Mouse (Mus musculus) heart, embryonic 14.5 days (tissue): ENCODE measurements around the gene Olfr1163. TPM values are rescaled to one million over a fixed set of nuclear protein-coding genes. Genes with fewer than 3 reads are reported as not detected.
"Not testable (repeated sequence)": the region's sequence is repeated elsewhere in the genome, so short reads cannot be mapped to it uniquely, and the experiment has no call there.

Experiments
- ATAC-seq: fragments of 200-750 bp; cut with Nextera tagmentation; 2 replicates; pipeline ENCODE4 v1.8.0; 2017; ENCODE audit warnings: low read depth, moderate TSS enrichment; ENCODE audit not compliant: insufficient number of reproducible peaks, insufficient read depth, low FRiP score
- H3K27ac ChIP-seq, 2 experiments: fragments of 200-500 bp in 1 of 2; fragments of 300-500 bp in 1 of 2; sonication (generic) in 1 of 2; replicated peaks in 1 of 2; 2 replicates each; pipeline ENCODE4 v1.5.1; 2012 to 2014; ENCODE audit warnings: low read depth in 2 of 2, low read length in 2 of 2, control low read depth in 1 of 2, mild to moderate bottlenecking in 1 of 2, mixed read lengths in 1 of 2; ENCODE audit not compliant: control insufficient read depth in 1 of 2, insufficient read depth in 1 of 2
- H3K27me3 ChIP-seq: fragments of 300-500 bp; sonication (generic); 2 replicates; pipeline ENCODE4 v1.6.1; 2014; ENCODE audit warnings: mild to moderate bottlenecking, low read length, control low read depth; ENCODE audit not compliant: control insufficient read depth, insufficient read depth
- H3K36me3 ChIP-seq: fragments of 300-500 bp; sonication (generic); 2 replicates; pipeline ENCODE4 v1.6.1; 2014; ENCODE audit warnings: mild to moderate bottlenecking, control low read depth, low read length, mixed read lengths; ENCODE audit not compliant: control insufficient read depth, insufficient read depth
- H3K4me1 ChIP-seq, 2 experiments: fragments of 200-500 bp in 1 of 2; fragments of 300-500 bp in 1 of 2; sonication (generic) in 1 of 2; 2 replicates each; pipeline ENCODE4 v1.6.1; 2012 to 2014; ENCODE audit warnings: low read length in 2 of 2, control low read depth in 1 of 2, mixed read lengths in 1 of 2; ENCODE audit not compliant: control insufficient read depth in 2 of 2, insufficient read depth in 2 of 2
- H3K4me2 ChIP-seq: fragments of 300-500 bp; sonication (generic); 2 replicates; pipeline ENCODE4 v1.6.1; 2014; ENCODE audit warnings: mild to moderate bottlenecking, low read length
- H3K4me3 ChIP-seq, 2 experiments: fragments of 200-500 bp in 1 of 2; fragments of 300-500 bp in 1 of 2; sonication (generic) in 1 of 2; 2 replicates each; pipeline ENCODE4 v1.5.1; 2012 to 2014; ENCODE audit warnings: low read length in 2 of 2, mild to moderate bottlenecking in 2 of 2, control low read depth in 1 of 2, low read depth in 1 of 2, moderate library complexity in 1 of 2; ENCODE audit not compliant: control insufficient read depth in 1 of 2, insufficient read depth in 1 of 2
- H3K9ac ChIP-seq: fragments of 300-500 bp; sonication (generic); 2 replicates; pipeline ENCODE4 v1.6.1; 2014; ENCODE audit warnings: mild to moderate bottlenecking, low read length
- H3K9me3 ChIP-seq: fragments of 300-500 bp; sonication (generic); 2 replicates; pipeline ENCODE4 v1.6.1; 2016; ENCODE audit warnings: low read length, control low read depth; ENCODE audit not compliant: control insufficient read depth
- WGBS: fragments of 180-500 bp; shearing (Covaris S2); extraction: QIAGEN DNeasy Blood & Tissue Kit; methylation state at CpG from one replicate; pipeline ENCODE4 v1.1.7; 2014; 5-methylcytosine and 5-hydroxymethylcytosine counted together
- polyA plus RNA-seq: library from polyadenylated mRNA; unstranded; fragments of >200 nt; fragmentation: Nextera tagmentation; extraction: Ambion mirVana; gene quantifications from 2 replicates; pipeline ENCODE4 v1.2.1, GENCODE M21; 2014

The Olfr1163 gene
- polyA plus RNA-seq = not detected in 2 replicates

GRCm38 (mm10) chr2:88071730-88072129 lies at the start of gene Olfr1163:
Gene Olfr1163 (minus strand): TSS chr2:88071830.
- H3K36me3 ChIP-seq = no peaks in the 10 kb centered on the region
- no peaks in the 10 kb centered on the region for H3K27me3 ChIP-seq
- no peaks in the 10 kb centered on the region for H3K4me1 ChIP-seq
- H3K4me2 ChIP-seq = no peak within 1 kb of the TSS
- no peaks in the 10 kb centered on the region for H3K9me3 ChIP-seq
- no peak within 1 kb of the TSS for H3K27ac ChIP-seq
- no peak within 1 kb of the TSS for H3K9ac ChIP-seq
- H3K4me3 ChIP-seq = no peak within 1 kb of the TSS
- ATAC-seq = no peak

GRCm38 (mm10) chr2:88093866-88094265 lies 22.2 kb upstream of the Olfr1163 start, which contains the start of gene Olfr1164:
Gene Olfr1164 (minus strand): TSS chr2:88093966.
- H3K36me3 ChIP-seq = no peaks in the 10 kb centered on the region
- no peak within 1 kb of the TSS for H3K27ac ChIP-seq
- no peak for ATAC-seq
- no peak within 1 kb of the TSS for H3K9ac ChIP-seq
- no peak within 1 kb of the TSS for H3K4me2 ChIP-seq
- no peak within 1 kb of the TSS for H3K4me3 ChIP-seq
- H3K4me1 ChIP-seq = no peaks in the 10 kb centered on the region
- no peaks in the 10 kb centered on the region for H3K27me3 ChIP-seq
- 65% methylated on average over 4 of the region's 4 CpGs for WGBS
- H3K9me3 ChIP-seq = no peaks in the 10 kb centered on the region

GRCm38 (mm10) chr2:88063587-88063986 lies 8.0 kb downstream of the Olfr1163 start:
- Histone ChIP-seq H3K9me3 (0 out of 2 replicates have a peak, but pooled peaks cover 2% of the 10 kb centered on the region), H3K9ac (no peak overlapping the region), H3K4me2 (no peak overlapping the region), H3K36me3 (no peaks in the 10 kb centered on the region), H3K4me1 (no peaks in the 10 kb centered on the region), H3K27me3 (no peaks in the 10 kb centered on the region), H3K4me3 (no peak overlapping the region), H3K27ac (no peak overlapping the region)
- 77% methylated on average over 2 of the region's 2 CpGs for WGBS
- ATAC-seq = no peak

- Histone ChIP-seq H3K4me1 (no peaks in the 10 kb centered on the region), H3K9ac (no peak within 1 kb of the TSS), H3K27me3 (no peaks in the 10 kb centered on the region), H3K27ac (no peak within 1 kb of the TSS), H3K4me3 (no peak within 1 kb of the TSS), H3K9me3 (no peaks in the 10 kb centered on the region), H3K4me2 (no peak within 1 kb of the TSS), H3K36me3 (no peaks in the 10 kb centered on the region)
- ATAC-seq = no peak
- WGBS = 73% methylated on average over 1 of the region's 1 CpGs
Observed at GRCm38 (mm10) chr2:88051029-88051428, 20.6 kb downstream of the Olfr1163 start, which contains the start of gene Olfr1162. Gene Olfr1162 (minus strand): TSS chr2:88051129.

- no peak within 1 kb of the TSS for H3K9ac ChIP-seq
- H3K4me1 ChIP-seq = no peaks in the 10 kb centered on the region
- H3K36me3 ChIP-seq = no peaks in the 10 kb centered on the region
- no peaks in the 10 kb centered on the region for H3K27me3 ChIP-seq
- no peak for ATAC-seq
- no peak within 1 kb of the TSS for H3K4me3 ChIP-seq
- no peaks in the 10 kb centered on the region for H3K9me3 ChIP-seq
- H3K4me2 ChIP-seq = no peak within 1 kb of the TSS
- no peak within 1 kb of the TSS for H3K27ac ChIP-seq
Observed at GRCm38 (mm10) chr2:88037599-88037998, 34.0 kb downstream of the Olfr1163 start, which contains the start of gene Olfr73. Gene Olfr73 (minus strand): TSS chr2:88037699.

GRCm38 (mm10) chr2:88022474-88022873 lies 49.2 kb downstream of the Olfr1163 start, which contains the start of gene Olfr1161:
Gene Olfr1161 (plus strand): TSS chr2:88022774.
- H3K27me3 ChIP-seq, H3K9ac ChIP-seq, ATAC-seq, H3K4me1 ChIP-seq, H3K4me2 ChIP-seq, H3K4me3 ChIP-seq, H3K27ac ChIP-seq, H3K36me3 ChIP-seq, H3K9me3 ChIP-seq: not testable (repeated sequence)
- WGBS = 67% methylated on average over 1 of the region's 1 CpGs

Other genes starting within 250 kb of the Olfr1163 start
- not detected in 2 replicates for gene Olfr1148, start 241.3 kb downstream of the Olfr1163 start, polyA plus RNA-seq
- not detected in 2 replicates for gene Olfr1150-ps1, start 227.8 kb downstream of the Olfr1163 start, polyA plus RNA-seq
- gene Olfr1151, start 216.0 kb downstream of the Olfr1163 start, polyA plus RNA-seq = not detected in 2 replicates
- not detected in 2 replicates for gene Olfr1152, start 205.3 kb downstream of the Olfr1163 start, polyA plus RNA-seq
- not detected in 2 replicates for gene Olfr1153, start 176.9 kb downstream of the Olfr1163 start, polyA plus RNA-seq
- gene Olfr1154, start 166.7 kb downstream of the Olfr1163 start, polyA plus RNA-seq = not detected in 2 replicates
- gene Olfr1155, start 126.7 kb downstream of the Olfr1163 start, polyA plus RNA-seq = not detected in 2 replicates
- gene Olfr1156, start 118.7 kb downstream of the Olfr1163 start, polyA plus RNA-seq = not detected in 2 replicates
- gene Olfr1157, start 103.5 kb downstream of the Olfr1163 start, polyA plus RNA-seq = not detected in 2 replicates
- gene Olfr74, start 97.2 kb downstream of the Olfr1163 start, polyA plus RNA-seq = not detected in 2 replicates
- gene Olfr1158, start 81.7 kb downstream of the Olfr1163 start, polyA plus RNA-seq = not detected in 2 replicates
- gene Olfr1160, start 63.6 kb downstream of the Olfr1163 start, polyA plus RNA-seq = not detected in 2 replicates
- not detected in 2 replicates for gene Olfr1161, start 49.1 kb downstream of the Olfr1163 start, polyA plus RNA-seq
- gene Olfr73, start 34.1 kb downstream of the Olfr1163 start, polyA plus RNA-seq = not detected in 2 replicates
- not detected in 2 replicates for gene Olfr1162, start 20.7 kb downstream of the Olfr1163 start, polyA plus RNA-seq
- gene Olfr1164, start 22.1 kb upstream of the Olfr1163 start, polyA plus RNA-seq = not detected in 2 replicates
- gene Olfr1166, start 56.4 kb upstream of the Olfr1163 start, polyA plus RNA-seq = not detected in 2 replicates
- not detected in 2 replicates for gene Olfr1167, start 83.4 kb upstream of the Olfr1163 start, polyA plus RNA-seq
- not detected in 2 replicates for gene Olfr1168, start 110.0 kb upstream of the Olfr1163 start, polyA plus RNA-seq
- gene Olfr1170, start 156.5 kb upstream of the Olfr1163 start, polyA plus RNA-seq = not detected in 2 replicates
- gene Olfr1173, start 208.0 kb upstream of the Olfr1163 start, polyA plus RNA-seq = not detected in 2 replicates
- not detected in 2 replicates for gene Olfr1174-ps, start 243.3 kb upstream of the Olfr1163 start, polyA plus RNA-seq